Mouse (Mus musculus) stomach, postnatal 0 days (tissue): ENCODE measurements around the gene Fzd5. TPM values are rescaled to one million over a fixed set of nuclear protein-coding genes. Genes with fewer than 3 reads are reported as not detected.
A peak's percentile ranks its signal among the peaks of the same experiment; 100 is the strongest.

Source experiments
- ATAC-seq: fragments of 200-750 bp; cut with Nextera tagmentation; 2 replicates; pipeline ENCODE4 v1.8.0; 2017; ENCODE audit not compliant: low FRiP score, low TSS enrichment
- DNase-seq: peaks from one replicate; pipeline ENCODE4 v3.0.0-alpha.2; 2016; ENCODE audit warnings: low spot score
- H3K27ac ChIP-seq: fragments of 300-500 bp; sonication (generic); replicated peaks from 2 replicates; pipeline ENCODE4 v1.5.1; 2014; ENCODE audit warnings: mild to moderate bottlenecking, control low read depth
- H3K27me3 ChIP-seq: fragments of 300-500 bp; sonication (generic); 2 replicates; pipeline ENCODE4 v1.6.1; 2014; ENCODE audit warnings: low read length; ENCODE audit not compliant: control insufficient read depth, insufficient read depth
- H3K36me3 ChIP-seq: fragments of 300-500 bp; sonication (generic); 2 replicates; pipeline ENCODE4 v1.6.1; 2014; ENCODE audit warnings: low read length, mixed read lengths; ENCODE audit not compliant: control insufficient read depth, insufficient read depth
- H3K4me1 ChIP-seq: fragments of 300-500 bp; sonication (generic); replicated peaks from 2 replicates; pipeline ENCODE4 v1.6.1; 2014; ENCODE audit warnings: antibody characterized with exemption; ENCODE audit not compliant: control insufficient read depth, insufficient read depth
- H3K4me2 ChIP-seq: fragments of 300-500 bp; sonication (generic); replicated peaks from 2 replicates; pipeline ENCODE4 v1.6.1; 2014; ENCODE audit warnings: low read depth, mild to moderate bottlenecking, control low read depth, moderate library complexity
- H3K4me3 ChIP-seq: fragments of 300-500 bp; sonication (generic); 2 replicates; pipeline ENCODE4 v1.5.1; 2014; ENCODE audit warnings: low read depth, low read length, control low read depth
- H3K9ac ChIP-seq: fragments of 300-500 bp; sonication (generic); 2 replicates; pipeline ENCODE4 v1.6.1; 2014; ENCODE audit warnings: mild to moderate bottlenecking, low read length, control low read depth, mixed read lengths
- H3K9me3 ChIP-seq: fragments of 300-500 bp; sonication (generic); 2 replicates; pipeline ENCODE4 v1.6.1; 2016; ENCODE audit warnings: low read length; ENCODE audit not compliant: control insufficient read depth
- CTCF ChIP-seq: IDR thresholded peaks from 2 replicates; pipeline ENCODE4 v1.5.1; 2016; ENCODE audit warnings: antibody characterized with exemption, low read depth, mild to moderate bottlenecking, moderate library complexity
- EP300 ChIP-seq: optimal IDR thresholded peaks from 2 replicates; pipeline ENCODE3; 2016; ENCODE audit warnings: antibody characterized with exemption
- WGBS: fragments of 180-500 bp; shearing (Covaris S2); extraction: QIAGEN DNeasy Blood & Tissue Kit; methylation state at CpG from one replicate; pipeline ENCODE4 v1.1.7; 2014; 5-methylcytosine and 5-hydroxymethylcytosine counted together
- polyA plus RNA-seq: library from polyadenylated mRNA; unstranded; fragments of >200 nt; fragmentation: Nextera tagmentation; extraction: Ambion mirVana; gene quantifications from 2 replicates; pipeline ENCODE4 v1.2.1, GENCODE M21; 2015

Gene Fzd5
- 3.7 and 3.8 TPM in 2 replicates for polyA plus RNA-seq

- 1% methylated on average over 54 of the region's 73 CpGs for WGBS
- Histone ChIP-seq H3K27me3 (no peaks in the 10 kb centered on the region), H3K36me3 (no peaks in the 10 kb centered on the region; the same call in 1 of the 2 replicates), H3K4me1 (peaks cover 3% of the 10 kb centered on the region; the same call in 1 of the 2 replicates), H3K9ac (peak within 1 kb of the TSS; percentile 85), H3K27ac (peak within 1 kb of the TSS; percentile 92), H3K4me2 (peak within 1 kb of the TSS; percentile 95), H3K9me3 (no peaks in the 10 kb centered on the region), H3K4me3 (peak within 1 kb of the TSS; percentile 69)
- TF ChIP-seq EP300 (no peak), CTCF (peak; percentile 65)
- peak; percentile 100 for DNase-seq
- peak; percentile 95 for ATAC-seq
Measured at GRCm38 (mm10) chr1:64737502-64738179, at the start of gene Fzd5. TSS of gene Fzd5 (minus strand) at chr1:64737751.

GRCm38 (mm10) chr1:64779863-64780262 lies 42.3 kb upstream of the Fzd5 start:
- Histone ChIP-seq H3K4me3 (no peak overlapping the region), H3K9me3 (no peaks in the 10 kb centered on the region), H3K4me1 (no peaks in the 10 kb centered on the region), H3K27ac (no peak overlapping the region), H3K27me3 (no peaks in the 10 kb centered on the region), H3K9ac (no peak overlapping the region), H3K36me3 (no peaks in the 10 kb centered on the region), H3K4me2 (no peak overlapping the region)
- ATAC-seq (no peak), DNase-seq (no peak)
- 87% methylated on average over 12 of the region's 12 CpGs for WGBS
- TF ChIP-seq CTCF (no peak), EP300 (no peak)

GRCm38 (mm10) chr1:64779415-64779814 lies 41.9 kb upstream of the Fzd5 start:
- no peaks in the 10 kb centered on the region for H3K36me3 ChIP-seq
- no peaks in the 10 kb centered on the region for H3K27me3 ChIP-seq
- no peaks in the 10 kb centered on the region for H3K4me1 ChIP-seq
- no peak overlapping the region for H3K4me2 ChIP-seq
- no peaks in the 10 kb centered on the region for H3K9me3 ChIP-seq
- no peak overlapping the region for H3K27ac ChIP-seq
- no peak overlapping the region for H3K9ac ChIP-seq
- no peak overlapping the region for H3K4me3 ChIP-seq
- DNase-seq, result no peak
- 84% methylated on average over 5 of the region's 5 CpGs for WGBS
- ATAC-seq, result no peak
- TF ChIP-seq EP300 (no peak), CTCF (no peak)

- Histone ChIP-seq H3K4me3 (no peak overlapping the region), H3K9me3 (no peaks in the 10 kb centered on the region), H3K27ac (no peak overlapping the region), H3K27me3 (no peaks in the 10 kb centered on the region), H3K36me3 (no peaks in the 10 kb centered on the region), H3K4me2 (no peak overlapping the region), H3K4me1 (no peaks in the 10 kb centered on the region; the same call in 1 of the 2 replicates), H3K9ac (no peak overlapping the region)
- no peak for DNase-seq
- ATAC-seq, result no peak
- WGBS, result 68% methylated on average over 4 of the region's 4 CpGs
- TF ChIP-seq CTCF (no peak), EP300 (no peak)
Measured at GRCm38 (mm10) chr1:64773305-64773704, 35.8 kb upstream of the Fzd5 start.

GRCm38 (mm10) chr1:64770169-64770568 lies 32.6 kb upstream of the Fzd5 start:
- Histone ChIP-seq H3K4me3 (no peak overlapping the region), H3K27ac (no peak overlapping the region), H3K4me1 (no peaks in the 10 kb centered on the region; the same call in 1 of the 2 replicates), H3K27me3 (no peaks in the 10 kb centered on the region), H3K4me2 (no peak overlapping the region), H3K9me3 (no peaks in the 10 kb centered on the region), H3K36me3 (no peaks in the 10 kb centered on the region), H3K9ac (no peak overlapping the region)
- 54% methylated on average over 6 of the region's 6 CpGs for WGBS
- ATAC-seq (no peak), DNase-seq (no peak)
- TF ChIP-seq EP300 (no peak), CTCF (no peak)

GRCm38 (mm10) chr1:64761646-64762045 lies 24.1 kb upstream of the Fzd5 start:
- Histone ChIP-seq H3K27ac (no peak overlapping the region), H3K4me1 (no peaks in the 10 kb centered on the region), H3K27me3 (no peaks in the 10 kb centered on the region), H3K36me3 (no peaks in the 10 kb centered on the region), H3K4me2 (no peak overlapping the region), H3K9ac (no peak overlapping the region), H3K4me3 (no peak overlapping the region), H3K9me3 (no peaks in the 10 kb centered on the region)
- TF ChIP-seq CTCF, result no peak
- no peak for TF ChIP-seq EP300
- 61% methylated on average over 4 of the region's 4 CpGs for WGBS
- DNase-seq (no peak), ATAC-seq (no peak)
